Mouse (Mus musculus): ENCODE results near the gene Vdac2. TPM values are rescaled to one million over a fixed set of nuclear protein-coding genes. Genes with fewer than 3 reads are reported as not detected.
A peak's percentile ranks its signal among the peaks of the same experiment; 100 is the strongest.

The Vdac2 gene
- polyA plus RNA-seq, 1 experiment, result 85.2 TPM

DNA sequence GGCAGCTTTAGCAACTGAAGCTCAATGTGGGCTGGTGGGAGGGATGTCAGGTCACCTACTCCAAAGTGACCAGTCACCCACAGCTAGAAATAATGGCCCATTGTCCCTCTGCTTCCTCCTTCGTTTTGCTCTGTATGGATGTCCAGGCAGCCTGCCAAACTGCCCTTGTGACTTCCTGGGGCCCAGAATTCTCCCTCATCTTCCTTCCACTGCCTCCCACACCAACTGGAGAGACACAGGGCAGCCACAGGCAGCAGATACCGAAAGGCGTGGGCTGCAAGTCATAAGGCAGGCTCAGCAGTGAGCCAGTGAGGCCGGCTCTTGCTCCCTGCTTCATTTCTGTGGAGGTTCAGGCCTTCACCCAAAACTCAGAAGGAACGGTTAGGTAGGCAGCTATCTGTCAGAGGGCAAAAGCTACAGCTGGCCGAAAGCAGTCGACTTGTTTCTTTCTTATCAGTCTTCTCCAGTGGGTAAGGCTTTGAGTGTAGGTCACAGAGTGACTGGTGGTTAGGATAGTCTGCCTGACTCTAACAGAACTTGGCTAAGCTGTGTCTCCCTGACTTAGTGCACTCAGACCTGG lies 2.2 kb upstream of the Vdac2 start:
- Histone ChIP-seq H3K4me1 (ENCODE audit: control insufficient read depth, insufficient read depth, low read length) (peaks cover 4% of the 10 kb centered on the region), H3K4me3 (replicated peaks; ENCODE audit: control insufficient read depth, low read depth, low read length) (no peak overlapping the region), H3K27ac (ENCODE audit: control insufficient read depth, insufficient read depth, low read depth, low read length, poor library complexity) (peak overlapping the region; percentile 97)
- no peak for TF ChIP-seq CTCF (IDR thresholded peaks at IDR 0.05; ENCODE audit: control insufficient read depth, insufficient read depth, low read length)
- TF ChIP-seq POLR2A (IDR thresholded peaks at IDR 0.05; ENCODE audit: borderline replicate concordance, control insufficient read depth, low read depth, low read length), result peak; percentile 42; the same call in 1 of the 2 replicates
- 5% methylated on average over 7 of the region's 7 CpGs for WGBS

DNA sequence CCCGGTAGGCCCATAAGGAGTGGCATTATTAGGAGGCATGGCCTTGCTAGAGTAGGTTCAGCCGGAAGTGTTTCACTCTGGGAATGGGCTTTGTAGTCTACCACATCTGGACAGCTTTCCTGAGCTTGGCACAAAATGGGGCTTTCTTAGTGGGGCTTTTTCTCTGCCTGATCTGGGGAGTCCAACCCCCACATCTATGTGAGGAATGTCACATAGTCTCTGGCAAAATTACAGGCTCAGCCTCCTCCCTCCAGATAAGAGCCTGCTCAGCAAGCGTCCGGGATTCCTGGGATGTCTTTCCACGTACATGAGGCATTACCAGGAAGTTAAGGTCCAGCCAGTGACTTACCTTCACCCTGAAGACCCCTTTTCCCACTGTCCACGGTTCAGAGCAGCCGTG lies 1.1 kb upstream of the Vdac2 start:
- no peak overlapping the region for H3K27ac ChIP-seq (ENCODE audit: control insufficient read depth, insufficient read depth, low read depth, low read length, poor library complexity)
- H3K4me3 ChIP-seq (replicated peaks; ENCODE audit: control insufficient read depth, low read depth, low read length), result no peak overlapping the region
- WGBS, result 78% methylated on average over 7 of the region's 7 CpGs
- peaks cover 4% of the 10 kb centered on the region for H3K4me1 ChIP-seq (ENCODE audit: control insufficient read depth, insufficient read depth, low read length)
- TF ChIP-seq CTCF (IDR thresholded peaks at IDR 0.05; ENCODE audit: control insufficient read depth, insufficient read depth, low read length) (no peak), POLR2A (IDR thresholded peaks at IDR 0.05; ENCODE audit: borderline replicate concordance, control insufficient read depth, low read depth, low read length) (no peak)

DNA sequence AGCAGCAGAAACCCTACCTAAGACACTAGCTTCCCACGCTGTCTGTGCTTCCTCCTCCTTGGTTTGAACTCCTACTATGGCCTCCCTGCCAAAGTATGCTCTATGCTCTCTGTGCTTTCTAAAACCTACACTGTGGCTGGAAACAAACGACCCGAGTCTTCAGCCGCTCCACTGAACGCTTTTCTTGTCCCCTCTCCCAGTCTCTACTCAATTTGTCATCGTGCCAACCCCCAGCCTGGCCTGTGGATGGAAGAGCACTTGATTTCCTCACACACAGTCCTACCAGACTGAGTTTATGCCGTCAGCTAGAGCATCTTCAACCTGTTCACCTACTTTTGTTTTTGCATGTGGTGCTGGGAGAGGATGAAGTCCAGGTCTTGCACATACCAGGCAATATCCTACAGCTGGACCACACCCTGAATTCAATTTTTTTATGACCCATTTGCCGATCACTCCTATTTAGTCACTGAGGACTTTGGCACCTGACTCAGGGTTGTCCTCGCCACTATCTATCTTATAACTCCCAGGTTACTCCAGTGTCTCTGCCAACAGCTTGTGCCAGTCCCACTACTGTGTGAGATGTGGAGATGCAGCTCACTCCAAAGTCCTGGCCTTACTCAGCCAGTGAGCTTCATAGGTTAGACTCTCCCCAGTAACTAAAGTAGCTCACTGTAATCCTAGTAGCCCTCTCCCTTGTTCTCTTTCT lies 901 bp downstream of the Vdac2 start:
- WGBS, result 76% methylated on average over 9 of the region's 9 CpGs
- H3K4me3 ChIP-seq (replicated peaks; ENCODE audit: control insufficient read depth, low read depth, low read length), result no peak overlapping the region
- H3K27ac ChIP-seq (ENCODE audit: control insufficient read depth, insufficient read depth, low read depth, low read length, poor library complexity), result no peak overlapping the region
- TF ChIP-seq POLR2A (IDR thresholded peaks at IDR 0.05; ENCODE audit: borderline replicate concordance, control insufficient read depth, low read depth, low read length) (no peak), CTCF (IDR thresholded peaks at IDR 0.05; ENCODE audit: control insufficient read depth, insufficient read depth, low read length) (no peak)
- H3K4me1 ChIP-seq (ENCODE audit: control insufficient read depth, insufficient read depth, low read length), result peaks cover 4% of the 10 kb centered on the region

DNA sequence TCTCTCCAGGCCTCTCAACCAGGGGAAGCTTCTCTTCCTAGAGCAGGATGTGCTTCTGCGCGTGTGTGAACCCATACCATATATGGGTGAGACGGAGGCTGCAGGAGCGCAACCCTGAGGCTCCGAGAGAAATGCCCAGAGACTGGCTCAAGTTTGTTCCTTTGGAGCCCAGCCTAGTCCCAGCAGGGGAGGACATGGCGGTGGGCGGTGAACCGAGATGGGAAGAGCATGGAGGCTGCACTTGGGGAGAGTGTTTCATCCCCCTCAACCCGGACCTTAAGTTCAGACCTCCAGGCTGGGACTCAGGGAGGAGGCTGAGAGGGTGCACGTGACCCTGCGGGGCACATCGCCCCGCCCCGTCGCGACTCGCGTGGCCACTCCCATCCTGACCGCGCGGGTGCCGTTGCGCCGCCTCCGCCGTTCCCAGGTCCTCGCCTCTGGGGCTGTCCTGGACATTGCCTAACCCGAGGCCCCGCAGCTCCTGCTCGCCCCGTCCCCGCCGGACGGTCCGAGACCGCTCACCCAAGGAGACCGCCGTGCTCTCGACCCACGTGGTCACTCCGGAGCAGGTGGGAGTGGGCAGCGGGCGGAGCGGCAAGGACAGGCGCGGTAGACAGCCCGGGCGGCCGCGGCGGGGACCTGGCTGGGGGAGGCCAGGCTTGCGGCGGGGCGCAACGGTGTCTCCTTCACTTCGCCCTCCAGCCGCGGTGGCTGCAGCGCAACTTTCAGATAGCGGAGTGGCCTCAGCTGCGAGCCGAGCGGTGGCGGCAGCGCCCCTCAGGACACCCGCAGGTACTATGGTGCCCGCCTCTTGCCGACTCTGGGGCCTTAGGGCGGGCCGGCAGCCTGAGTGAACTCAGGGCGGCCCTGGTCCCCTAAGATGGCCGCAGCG lies 6.1 kb downstream of the Vdac2 start:
- under 1% methylated on average over 73 of the region's 73 CpGs for WGBS
- Histone ChIP-seq H3K4me1 (ENCODE audit: control insufficient read depth, insufficient read depth, low read length) (no peaks in the 10 kb centered on the region), H3K4me3 (replicated peaks; ENCODE audit: control insufficient read depth, low read depth, low read length) (peak overlapping the region; percentile 91), H3K27ac (ENCODE audit: control insufficient read depth, insufficient read depth, low read depth, low read length, poor library complexity) (peak overlapping the region; percentile 97)
- peak; percentile 88 for TF ChIP-seq POLR2A (IDR thresholded peaks at IDR 0.05; ENCODE audit: borderline replicate concordance, control insufficient read depth, low read depth, low read length)
- no peak for TF ChIP-seq CTCF (IDR thresholded peaks at IDR 0.05; ENCODE audit: control insufficient read depth, insufficient read depth, low read length)

DNA sequence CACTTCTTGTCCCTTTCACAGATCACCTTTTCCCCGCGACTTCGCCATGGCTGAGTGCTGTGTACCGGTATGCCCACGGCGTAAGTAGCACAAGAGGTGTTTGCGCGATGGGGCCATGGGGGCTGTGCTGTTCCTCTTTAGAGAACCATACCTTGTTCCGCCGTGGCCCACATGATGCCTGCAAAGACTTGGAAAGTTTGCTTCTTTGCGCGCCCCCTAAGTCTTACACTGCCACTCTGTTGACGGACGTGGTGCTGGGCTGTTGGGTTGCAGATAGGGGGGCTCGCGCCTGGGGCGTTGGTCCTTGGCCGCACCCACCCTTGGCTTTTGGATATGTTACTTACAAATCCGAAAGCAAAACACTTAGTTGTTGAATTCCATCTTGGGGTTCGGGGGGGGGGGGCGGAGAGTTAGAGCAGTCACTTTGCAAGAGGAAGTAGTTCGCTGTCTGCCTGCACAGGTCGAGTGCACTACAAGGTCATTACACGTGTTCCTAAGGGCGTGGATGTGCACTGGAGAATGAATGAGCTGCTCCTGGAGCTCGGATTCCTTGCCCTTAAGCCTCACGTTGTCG lies 6.9 kb downstream of the Vdac2 start:
- no peaks in the 10 kb centered on the region for H3K4me1 ChIP-seq (ENCODE audit: control insufficient read depth, insufficient read depth, low read length)
- H3K27ac ChIP-seq (ENCODE audit: control insufficient read depth, insufficient read depth, low read depth, low read length, poor library complexity), result peak overlapping the region; percentile 97
- WGBS, result under 1% methylated on average over 28 of the region's 28 CpGs
- peak overlapping the region; percentile 91 for H3K4me3 ChIP-seq (replicated peaks; ENCODE audit: control insufficient read depth, low read depth, low read length)
- TF ChIP-seq CTCF (IDR thresholded peaks at IDR 0.05; ENCODE audit: control insufficient read depth, insufficient read depth, low read length) (no peak), POLR2A (IDR thresholded peaks at IDR 0.05; ENCODE audit: borderline replicate concordance, control insufficient read depth, low read depth, low read length) (no peak)

DNA sequence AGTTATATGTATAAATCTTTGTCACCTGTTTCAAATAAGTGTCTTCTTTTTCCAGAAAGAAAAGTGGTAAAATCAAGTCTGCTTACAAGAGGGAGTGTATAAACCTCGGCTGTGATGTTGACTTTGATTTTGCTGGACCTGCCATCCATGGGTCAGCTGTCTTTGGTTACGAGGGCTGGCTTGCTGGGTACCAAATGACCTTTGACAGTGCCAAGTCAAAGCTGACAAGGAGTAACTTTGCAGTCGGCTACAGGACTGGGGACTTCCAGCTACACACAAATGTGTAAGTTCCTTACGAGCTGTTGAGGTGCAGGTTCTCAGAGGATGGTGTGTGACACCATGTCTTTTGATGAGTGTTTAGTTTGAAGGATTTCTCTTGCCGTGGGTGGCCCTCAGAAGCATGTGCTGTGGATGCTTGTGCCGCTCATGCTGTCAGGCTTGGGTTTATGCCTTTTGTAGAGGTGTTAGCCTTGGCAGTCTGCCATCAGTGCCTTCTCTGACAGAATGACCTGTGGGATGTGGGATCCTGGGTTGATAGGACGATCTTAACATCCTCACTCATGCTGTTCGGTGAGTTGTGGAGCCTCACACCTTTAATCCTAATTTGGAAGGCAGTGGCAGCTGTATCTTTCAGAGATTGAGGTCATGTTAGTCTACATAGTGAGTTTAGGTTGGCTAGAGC lies 13.4 kb downstream of the Vdac2 start:
- no peak overlapping the region for H3K27ac ChIP-seq (ENCODE audit: control insufficient read depth, insufficient read depth, low read depth, low read length, poor library complexity)
- 85% methylated on average over 8 of the region's 8 CpGs for WGBS
- H3K4me3 ChIP-seq (replicated peaks; ENCODE audit: control insufficient read depth, low read depth, low read length), result no peak overlapping the region
- H3K4me1 ChIP-seq (ENCODE audit: control insufficient read depth, insufficient read depth, low read length), result no peaks in the 10 kb centered on the region; the same call in 1 of the 2 replicates
- TF ChIP-seq POLR2A (IDR thresholded peaks at IDR 0.05; ENCODE audit: borderline replicate concordance, control insufficient read depth, low read depth, low read length) (no peak), CTCF (IDR thresholded peaks at IDR 0.05; ENCODE audit: control insufficient read depth, insufficient read depth, low read length) (no peak)

DNA sequence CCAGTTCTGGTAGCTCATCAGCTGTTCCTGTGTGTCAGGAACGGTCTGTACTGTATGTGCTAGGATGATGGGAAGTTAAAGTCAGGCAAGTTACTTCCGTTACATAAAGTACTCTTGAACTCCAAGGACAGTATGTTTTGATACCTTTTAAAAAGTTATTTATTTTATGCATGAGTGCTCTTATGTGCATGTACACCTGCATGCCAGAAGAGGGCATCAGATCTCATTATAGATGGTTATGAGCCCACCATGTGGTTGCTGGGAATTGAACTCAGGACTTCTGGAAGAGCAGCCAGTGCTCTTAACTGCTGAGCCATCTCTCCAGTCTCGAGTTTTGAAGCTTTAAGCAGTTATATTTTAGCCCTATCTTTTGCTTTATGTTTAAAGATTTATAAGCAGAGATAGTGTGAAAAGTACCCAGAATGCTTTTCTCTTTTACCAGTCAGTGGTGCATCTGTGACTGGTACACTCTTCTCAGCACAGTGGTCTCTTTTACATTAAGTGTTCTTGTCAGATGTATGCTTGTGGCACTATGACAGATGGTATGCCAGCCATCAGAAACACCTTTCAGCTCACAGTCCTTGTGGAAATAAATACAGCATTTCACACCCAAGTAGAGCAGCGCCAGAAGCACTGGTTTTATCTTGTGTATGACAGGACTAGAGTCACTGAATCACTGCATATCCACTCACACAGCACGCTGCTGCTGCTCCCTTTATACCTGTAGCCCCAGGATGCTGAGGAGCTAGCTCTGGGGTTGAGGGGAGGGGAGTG lies 17.0 kb downstream of the Vdac2 start:
- TF ChIP-seq POLR2A (IDR thresholded peaks at IDR 0.05; ENCODE audit: borderline replicate concordance, control insufficient read depth, low read depth, low read length) (no peak), CTCF (IDR thresholded peaks at IDR 0.05; ENCODE audit: control insufficient read depth, insufficient read depth, low read length) (no peak)

More for the DNA sequence above, 17.0 kb downstream of the Vdac2 start:
- H3K27ac ChIP-seq (ENCODE audit: control insufficient read depth, insufficient read depth, low read depth, low read length, poor library complexity), result no peak overlapping the region
- H3K4me1 ChIP-seq (ENCODE audit: control insufficient read depth, insufficient read depth, low read length), result no peaks in the 10 kb centered on the region; the same call in 1 of the 2 replicates
- 76% methylated on average over 5 of the region's 5 CpGs for WGBS
- no peak overlapping the region for H3K4me3 ChIP-seq (replicated peaks; ENCODE audit: control insufficient read depth, low read depth, low read length)
